Mouse (Mus musculus) midbrain, embryonic 16.5 days (tissue): Measurements from ENCODE around the gene Pbxip1. TPM values are rescaled to one million over a fixed set of nuclear protein-coding genes. Genes with fewer than 3 reads are reported as not detected.

ENCODE experiments used
- ATAC-seq: fragments of 200-750 bp; cut with Nextera tagmentation; 2 replicates; pipeline ENCODE4 v1.8.0; 2017; ENCODE audit warnings: moderate TSS enrichment
- H3K27ac ChIP-seq: fragments of 300-500 bp; sonication (generic); 2 replicates; pipeline ENCODE4 v1.5.1; 2014; ENCODE audit warnings: mild to moderate bottlenecking, low read length, mixed read lengths
- H3K27me3 ChIP-seq: fragments of 300-500 bp; sonication (generic); 2 replicates; pipeline ENCODE4 v1.6.1; 2014; ENCODE audit warnings: low read depth, low read length, mixed read lengths; ENCODE audit not compliant: control insufficient read depth, insufficient read depth
- H3K36me3 ChIP-seq: fragments of 300-500 bp; sonication (generic); 2 replicates; pipeline ENCODE4 v1.6.1; 2014; ENCODE audit warnings: mild to moderate bottlenecking, low read length, moderate library complexity, mixed read lengths; ENCODE audit not compliant: control insufficient read depth, insufficient read depth
- H3K4me1 ChIP-seq: fragments of 300-500 bp; sonication (generic); 2 replicates; pipeline ENCODE4 v1.6.1; 2014; ENCODE audit warnings: mild to moderate bottlenecking, low read length, mixed read lengths; ENCODE audit not compliant: control insufficient read depth, insufficient read depth
- H3K4me2 ChIP-seq: fragments of 300-500 bp; sonication (generic); 2 replicates; pipeline ENCODE4 v1.6.1; 2014; ENCODE audit warnings: mild to moderate bottlenecking, low read length, mixed read lengths
- H3K4me3 ChIP-seq: fragments of 300-500 bp; sonication (generic); 2 replicates; pipeline ENCODE4 v1.5.1; 2014; ENCODE audit warnings: low read depth, mild to moderate bottlenecking, low read length, moderate library complexity, mixed read lengths
- H3K9ac ChIP-seq: fragments of 300-500 bp; sonication (generic); 2 replicates; pipeline ENCODE4 v1.6.1; 2014; ENCODE audit warnings: low read depth, low read length, mixed read lengths
- H3K9me3 ChIP-seq: fragments of 300-500 bp; sonication (generic); replicated peaks from 2 replicates; pipeline ENCODE4 v1.6.1; 2014; ENCODE audit warnings: mild to moderate bottlenecking, low read length, mixed read lengths; ENCODE audit not compliant: control insufficient read depth, poor library complexity, severe bottlenecking
- WGBS: fragments of 180-500 bp; shearing (Covaris S2); extraction: QIAGEN DNeasy Blood & Tissue Kit; methylation state at CpG from one replicate; pipeline ENCODE4 v1.1.7; 2014; 5-methylcytosine and 5-hydroxymethylcytosine counted together
- polyA plus RNA-seq: library from polyadenylated mRNA; unstranded; fragments of >200 nt; fragmentation: Nextera tagmentation; extraction: Ambion mirVana; gene quantifications from 2 replicates; pipeline ENCODE4 v1.2.1, GENCODE M21; 2015

The Pbxip1 gene
- polyA plus RNA-seq, 1 experiment from 2014 or later, result 18.5 TPM

GRCm38 (mm10) chr3:89418170-89418860 is 18.2 kb upstream of the Pbxip1 start, which contains the start of the genes Cks1b and Shc1:
TSS of gene Cks1b (minus strand) at chr3:89418383.
TSS of gene Shc1 (plus strand) at chr3:89418443.
- Histone ChIP-seq H3K27me3 (no peaks in the 10 kb centered on the region), H3K4me1 (peaks cover 19% of the 10 kb centered on the region), H3K9ac (peak within 1 kb of the TSS; percentile 61), H3K4me2 (peak within 1 kb of the TSS; percentile 93), H3K36me3 (peaks cover 4% of the 10 kb centered on the region; the same call in 1 of the 2 replicates), H3K27ac (peak within 1 kb of the TSS; percentile 74), H3K9me3 (no peaks in the 10 kb centered on the region), H3K4me3 (peak within 1 kb of the TSS; percentile 63)
- WGBS, result under 1% methylated on average over 39 of the region's 39 CpGs
- ATAC-seq, result peak; percentile 97

- Histone ChIP-seq H3K4me2 (peak overlapping the region; percentile 93), H3K4me1 (peaks cover 19% of the 10 kb centered on the region), H3K9me3 (no peaks in the 10 kb centered on the region), H3K36me3 (peaks cover 4% of the 10 kb centered on the region; the same call in 1 of the 2 replicates), H3K27ac (peak overlapping the region; percentile 74), H3K9ac (peak overlapping the region; percentile 61), H3K4me3 (peak overlapping the region; percentile 63), H3K27me3 (no peaks in the 10 kb centered on the region)
- no peak; the same call in 1 of the 2 replicates for ATAC-seq
- 0% methylated on average over 16 of the region's 16 CpGs for WGBS
These were observed 17.6 kb upstream of the Pbxip1 start for GRCm38 (mm10) chr3:89418861-89419250.

GRCm38 (mm10) chr3:89419571-89419970 is 16.9 kb upstream of the Pbxip1 start:
- Histone ChIP-seq H3K9ac (peak overlapping the region; percentile 8), H3K4me1 (peaks cover 19% of the 10 kb centered on the region), H3K4me3 (peak overlapping the region; percentile 63), H3K4me2 (peak overlapping the region; percentile 93), H3K27ac (peak overlapping the region; percentile 74), H3K36me3 (peaks cover 4% of the 10 kb centered on the region; the same call in 1 of the 2 replicates), H3K27me3 (no peaks in the 10 kb centered on the region), H3K9me3 (no peaks in the 10 kb centered on the region)
- no peak for ATAC-seq
- 5% methylated on average over 9 of the region's 9 CpGs for WGBS

GRCm38 (mm10) chr3:89419981-89420380 is 16.5 kb upstream of the Pbxip1 start:
- peak overlapping the region; percentile 8; the same call in 1 of the 2 replicates for H3K9ac ChIP-seq
- H3K27me3 ChIP-seq, result no peaks in the 10 kb centered on the region
- peak overlapping the region; percentile 30; the same call in 1 of the 2 replicates for H3K27ac ChIP-seq
- peak overlapping the region; percentile 63; the same call in 1 of the 2 replicates for H3K4me3 ChIP-seq
- WGBS, result 31% methylated on average over 3 of the region's 3 CpGs
- H3K9me3 ChIP-seq, result no peaks in the 10 kb centered on the region
- H3K4me1 ChIP-seq, result peaks cover 19% of the 10 kb centered on the region
- no peak for ATAC-seq
- H3K36me3 ChIP-seq, result peaks cover under 1% of the 10 kb centered on the region; the same call in 1 of the 2 replicates
- H3K4me2 ChIP-seq, result peak overlapping the region; percentile 93

- peaks cover 19% of the 10 kb centered on the region for H3K4me1 ChIP-seq
These were observed 16.1 kb upstream of the Pbxip1 start for GRCm38 (mm10) chr3:89420421-89420820.

GRCm38 (mm10) chr3:89421002-89421774 is 15.3 kb upstream of the Pbxip1 start:
- Histone ChIP-seq H3K4me3 (peak overlapping the region; percentile 29), H3K9ac (peak overlapping the region; percentile 59; the same call in 1 of the 2 replicates), H3K4me2 (peak overlapping the region; percentile 53), H3K9me3 (no peaks in the 10 kb centered on the region), H3K36me3 (no peaks in the 10 kb centered on the region), H3K27ac (no peak overlapping the region), H3K27me3 (no peaks in the 10 kb centered on the region), H3K4me1 (peaks cover 19% of the 10 kb centered on the region)
- ATAC-seq, result no peak
- 5% methylated on average over 11 of the region's 11 CpGs for WGBS

More at GRCm38 (mm10) chr3:89420421-89420820, 16.1 kb upstream of the Pbxip1 start:
- Histone ChIP-seq H3K27me3 (no peaks in the 10 kb centered on the region), H3K27ac (no peak overlapping the region), H3K4me3 (no peak overlapping the region), H3K9me3 (no peaks in the 10 kb centered on the region), H3K9ac (no peak overlapping the region), H3K4me2 (no peak overlapping the region), H3K36me3 (no peaks in the 10 kb centered on the region)
- ATAC-seq, result no peak
- 68% methylated on average over 2 of the region's 2 CpGs for WGBS

- no peaks in the 10 kb centered on the region for H3K36me3 ChIP-seq
- peak overlapping the region; percentile 59; the same call in 1 of the 2 replicates for H3K9ac ChIP-seq
- H3K27ac ChIP-seq, result no peak overlapping the region
- 8% methylated on average over 22 of the region's 22 CpGs for WGBS
- H3K4me1 ChIP-seq, result peaks cover 19% of the 10 kb centered on the region
- peak overlapping the region; percentile 53 for H3K4me2 ChIP-seq
- no peak for ATAC-seq
- no peaks in the 10 kb centered on the region for H3K9me3 ChIP-seq
- H3K27me3 ChIP-seq, result no peaks in the 10 kb centered on the region
- H3K4me3 ChIP-seq, result peak overlapping the region; percentile 29
These were observed 14.6 kb upstream of the Pbxip1 start for GRCm38 (mm10) chr3:89421810-89422473.

GRCm38 (mm10) chr3:89422556-89423205 is 13.8 kb upstream of the Pbxip1 start:
- Histone ChIP-seq H3K4me1 (peaks cover 14% of the 10 kb centered on the region), H3K27ac (no peak overlapping the region), H3K4me2 (peak overlapping the region; percentile 53; the same call in 1 of the 2 replicates), H3K9me3 (no peaks in the 10 kb centered on the region), H3K9ac (no peak overlapping the region), H3K27me3 (no peaks in the 10 kb centered on the region), H3K36me3 (no peaks in the 10 kb centered on the region), H3K4me3 (no peak overlapping the region)
- no peak for ATAC-seq
- WGBS, result 74% methylated on average over 6 of the region's 6 CpGs
